Mouse (Mus musculus) kidney, embryonic 14.5 days (tissue): ENCODE measurements around the gene Onecut1. TPM values are rescaled to one million over a fixed set of nuclear protein-coding genes. Genes with fewer than 3 reads are reported as not detected.

ENCODE experiments used
- ATAC-seq: fragments of 200-750 bp; cut with Nextera tagmentation; 2 replicates; pipeline ENCODE4 v1.8.0; 2017; ENCODE audit warnings: moderate number of reproducible peaks, mild to moderate bottlenecking, moderate TSS enrichment, moderate library complexity; ENCODE audit not compliant: low FRiP score, low TSS enrichment
- H3K27ac ChIP-seq: fragments of 300-500 bp; sonication (generic); 2 replicates; pipeline ENCODE4 v1.5.1; 2014; ENCODE audit warnings: low read depth, mild to moderate bottlenecking, low read length, moderate library complexity, mixed read lengths
- H3K27me3 ChIP-seq: fragments of 300-500 bp; sonication (generic); 2 replicates; pipeline ENCODE4 v1.6.1; 2014; ENCODE audit warnings: mild to moderate bottlenecking, low read length; ENCODE audit not compliant: control insufficient read depth, insufficient read depth
- H3K36me3 ChIP-seq: fragments of 300-500 bp; sonication (generic); 2 replicates; pipeline ENCODE4 v1.6.1; 2014; ENCODE audit warnings: low read length, mixed read lengths; ENCODE audit not compliant: control insufficient read depth, insufficient read depth
- H3K4me1 ChIP-seq: fragments of 300-500 bp; sonication (generic); 2 replicates; pipeline ENCODE4 v1.6.1; 2014; ENCODE audit warnings: low read length, mixed read lengths; ENCODE audit not compliant: control insufficient read depth, insufficient read depth
- H3K4me2 ChIP-seq: fragments of 300-500 bp; sonication (generic); replicated peaks from 2 replicates; pipeline ENCODE4 v1.6.1; 2014; ENCODE audit warnings: low read depth, mild to moderate bottlenecking, low read length
- H3K4me3 ChIP-seq: fragments of 300-500 bp; sonication (generic); 2 replicates; pipeline ENCODE4 v1.5.1; 2014; ENCODE audit warnings: mild to moderate bottlenecking, low read length
- H3K9ac ChIP-seq: fragments of 300-500 bp; sonication (generic); 2 replicates; pipeline ENCODE4 v1.6.1; 2014; ENCODE audit warnings: low read depth, mild to moderate bottlenecking, low read length, moderate library complexity
- H3K9me3 ChIP-seq: fragments of 300-500 bp; sonication (generic); 2 replicates; pipeline ENCODE4 v1.6.1; 2016; ENCODE audit warnings: low read length; ENCODE audit not compliant: control insufficient read depth
- WGBS: fragments of 180-500 bp; shearing (Covaris S2); extraction: QIAGEN DNeasy Blood & Tissue Kit; methylation state at CpG from one replicate; pipeline ENCODE4 v1.1.7; 2014; 5-methylcytosine and 5-hydroxymethylcytosine counted together
- polyA plus RNA-seq: library from polyadenylated mRNA; unstranded; fragments of >200 nt; fragmentation: Nextera tagmentation; extraction: Ambion mirVana; gene quantifications from 2 replicates; pipeline ENCODE4 v1.2.1, GENCODE M21; 2014

Gene Onecut1
- polyA plus RNA-seq, 1 experiment from 2014 or later: 0.15 TPM

GRCm38 (mm10) chr9:74867641-74868205, 6.0 kb downstream of the Onecut1 start:
- H3K4me2 ChIP-seq: no peak overlapping the region
- H3K4me1 ChIP-seq: peaks cover 6% of the 10 kb centered on the region; the same call in 1 of the 2 replicates
- no peaks in the 10 kb centered on the region for H3K36me3 ChIP-seq
- ATAC-seq: no peak
- no peaks in the 10 kb centered on the region for H3K9me3 ChIP-seq
- 7% methylated on average over 15 of the region's 15 CpGs for WGBS
- no peak overlapping the region for H3K4me3 ChIP-seq
- no peak overlapping the region for H3K9ac ChIP-seq
- H3K27ac ChIP-seq: no peak overlapping the region
- peaks cover 79% of the 10 kb centered on the region for H3K27me3 ChIP-seq

DNA sequence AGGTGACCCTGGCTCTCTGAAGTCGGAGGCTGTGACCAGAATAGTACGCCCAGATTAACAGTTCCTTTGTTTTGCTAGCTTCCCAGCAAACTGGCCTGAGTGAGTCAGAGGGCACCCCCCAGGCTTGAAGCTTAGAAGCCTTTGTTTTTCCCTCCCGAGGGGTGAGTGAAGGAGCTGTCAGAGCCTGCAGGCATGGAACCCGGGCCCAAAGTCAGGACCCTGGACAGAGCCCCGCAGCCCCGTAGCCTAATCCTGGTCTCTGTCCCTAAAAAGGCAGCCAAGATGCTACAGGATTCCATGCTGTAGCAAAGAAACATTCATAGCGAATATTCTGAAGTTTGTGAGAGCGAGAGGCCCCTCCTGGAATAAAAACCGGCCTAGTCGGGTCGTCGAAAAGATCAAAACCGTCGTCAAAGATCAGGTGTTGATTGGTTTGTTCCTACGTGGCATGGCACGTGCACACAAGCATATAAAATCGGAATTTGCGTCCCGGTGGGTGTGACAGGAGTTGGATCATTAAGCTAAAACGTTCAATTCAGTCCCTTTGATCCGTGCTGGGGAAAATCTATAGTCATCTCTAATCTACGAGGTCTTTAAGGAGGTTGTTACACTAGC, 6.7 kb downstream of the Onecut1 start:
- Histone ChIP-seq H3K27ac (no peak overlapping the region), H3K4me1 (peaks cover 3% of the 10 kb centered on the region; the same call in 1 of the 2 replicates), H3K4me3 (no peak overlapping the region), H3K9ac (no peak overlapping the region), H3K9me3 (no peaks in the 10 kb centered on the region), H3K27me3 (peaks cover 72% of the 10 kb centered on the region), H3K36me3 (no peaks in the 10 kb centered on the region), H3K4me2 (no peak overlapping the region)
- 3% methylated on average over 22 of the region's 22 CpGs for WGBS
- no peak for ATAC-seq

DNA sequence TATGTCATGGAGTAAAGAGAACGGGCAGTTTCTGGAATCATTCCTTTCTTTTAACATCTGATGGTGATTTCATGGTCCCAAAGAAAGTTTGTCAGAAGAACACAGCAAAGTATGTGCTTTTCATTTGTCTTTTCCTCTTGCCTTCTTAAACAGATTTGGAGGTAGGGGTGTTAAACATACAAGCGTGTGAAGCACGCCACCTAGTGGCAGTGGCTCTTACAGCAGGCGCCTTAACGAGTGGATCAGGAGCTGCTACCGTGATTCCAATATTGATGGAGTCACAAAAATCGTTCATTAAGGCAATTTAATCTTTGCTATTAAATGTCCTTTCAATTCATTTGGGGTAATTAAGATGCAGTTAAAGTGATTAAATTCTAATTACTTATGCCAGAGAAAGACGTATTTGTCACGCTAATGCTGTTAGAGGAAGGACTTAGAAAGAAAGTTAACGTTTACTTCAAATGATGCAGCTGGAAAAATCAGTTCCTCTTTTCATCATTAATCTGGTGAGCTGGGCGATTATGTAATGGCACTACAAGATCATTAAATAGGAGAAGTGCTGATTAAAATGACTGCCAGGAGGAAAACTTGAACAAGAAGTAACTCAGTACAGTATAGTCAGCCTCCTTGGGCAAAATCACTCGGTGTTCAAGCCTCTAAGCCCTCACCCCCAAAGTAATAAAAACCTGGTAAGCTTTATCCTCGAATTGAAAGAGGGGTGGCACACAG, 9.4 kb downstream of the Onecut1 start:
- Histone ChIP-seq H3K36me3 (no peaks in the 10 kb centered on the region), H3K27ac (no peak overlapping the region), H3K9ac (no peak overlapping the region), H3K9me3 (no peaks in the 10 kb centered on the region), H3K4me3 (no peak overlapping the region), H3K4me1 (no peaks in the 10 kb centered on the region), H3K27me3 (peaks cover 48% of the 10 kb centered on the region), H3K4me2 (no peak overlapping the region)
- no peak for ATAC-seq
- 27% methylated on average over 13 of the region's 13 CpGs for WGBS

DNA sequence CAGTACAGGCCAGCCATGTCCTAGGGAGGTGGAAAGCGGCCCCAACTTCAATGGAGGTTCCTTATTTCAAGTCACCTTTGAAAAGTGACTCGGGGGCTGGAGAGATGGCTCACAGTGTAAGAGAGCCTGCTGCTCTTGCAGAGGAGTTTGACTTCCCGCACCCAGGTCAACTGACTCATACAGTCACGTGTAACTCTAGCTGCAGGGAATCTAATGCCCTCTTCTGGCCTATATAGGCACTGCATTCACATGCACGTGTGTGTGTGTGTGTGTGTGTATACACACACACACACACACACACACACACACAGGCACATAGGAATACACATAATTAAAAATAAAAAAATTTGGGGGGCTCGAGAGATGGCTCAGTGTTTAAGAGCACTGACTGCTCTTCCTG, 14.6 kb downstream of the Onecut1 start:
- H3K4me3 ChIP-seq: no peak overlapping the region
- no peak overlapping the region for H3K4me2 ChIP-seq
- H3K9ac ChIP-seq: no peak overlapping the region
- no peaks in the 10 kb centered on the region for H3K36me3 ChIP-seq
- no peaks in the 10 kb centered on the region for H3K9me3 ChIP-seq
- no peak for ATAC-seq
- no peak overlapping the region for H3K27ac ChIP-seq
- H3K27me3 ChIP-seq: peaks cover 7% of the 10 kb centered on the region
- no peaks in the 10 kb centered on the region for H3K4me1 ChIP-seq
- WGBS: 65% methylated on average over 6 of the region's 6 CpGs

DNA sequence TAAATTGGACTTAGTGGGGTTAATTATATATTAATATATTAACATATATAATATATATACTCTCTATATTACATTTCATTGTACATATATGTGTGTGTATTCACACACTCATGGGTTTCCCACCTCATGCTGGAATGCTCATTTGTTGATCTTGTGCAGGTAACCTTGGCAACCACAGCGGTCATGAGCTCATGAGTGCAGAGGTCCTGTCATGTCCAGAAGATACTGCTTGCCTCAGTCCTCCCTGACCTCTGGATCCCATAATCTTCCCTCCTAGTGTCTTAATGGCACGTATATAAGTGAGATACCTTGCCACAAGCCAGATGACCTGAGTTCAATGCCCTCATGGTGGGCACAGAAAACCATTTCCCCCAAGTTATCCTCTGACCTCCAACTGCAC, 16.0 kb downstream of the Onecut1 start:
- Histone ChIP-seq H3K9me3 (no peaks in the 10 kb centered on the region), H3K4me2 (no peak overlapping the region), H3K4me1 (no peaks in the 10 kb centered on the region), H3K36me3 (no peaks in the 10 kb centered on the region), H3K27ac (no peak overlapping the region), H3K4me3 (no peak overlapping the region), H3K9ac (no peak overlapping the region), H3K27me3 (no peaks in the 10 kb centered on the region)
- no peak for ATAC-seq
- 52% methylated on average over 2 of the region's 2 CpGs for WGBS

DNA sequence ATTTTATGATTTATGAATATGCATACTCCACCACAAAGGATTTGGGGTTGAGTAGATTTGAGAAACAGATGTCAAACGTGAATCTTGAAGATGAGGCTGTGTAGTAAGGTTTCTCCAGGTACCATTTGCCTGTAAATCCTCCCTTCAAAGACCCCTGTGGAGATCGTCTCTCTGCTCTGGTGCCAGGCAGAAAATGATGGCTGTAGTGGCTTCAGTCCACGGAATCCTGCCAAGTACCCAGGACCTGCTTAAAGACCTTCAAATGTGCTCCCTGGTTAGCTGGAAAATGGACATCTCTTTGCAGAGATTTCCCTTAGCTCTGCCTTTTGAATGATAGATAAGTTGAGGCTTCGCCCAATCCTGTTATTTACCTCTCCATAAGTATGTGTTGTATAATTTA, 26.1 kb downstream of the Onecut1 start:
- Histone ChIP-seq H3K4me2 (no peak overlapping the region), H3K4me3 (no peak overlapping the region), H3K9ac (no peak overlapping the region), H3K4me1 (no peaks in the 10 kb centered on the region), H3K27me3 (no peaks in the 10 kb centered on the region), H3K27ac (no peak overlapping the region), H3K36me3 (no peaks in the 10 kb centered on the region), H3K9me3 (no peaks in the 10 kb centered on the region)
- no peak for ATAC-seq
- WGBS: 76% methylated on average over 4 of the region's 4 CpGs

GRCm38 (mm10) chr9:74896742-74897141, 35.0 kb downstream of the Onecut1 start:
- H3K27ac ChIP-seq: no peak overlapping the region

DNA sequence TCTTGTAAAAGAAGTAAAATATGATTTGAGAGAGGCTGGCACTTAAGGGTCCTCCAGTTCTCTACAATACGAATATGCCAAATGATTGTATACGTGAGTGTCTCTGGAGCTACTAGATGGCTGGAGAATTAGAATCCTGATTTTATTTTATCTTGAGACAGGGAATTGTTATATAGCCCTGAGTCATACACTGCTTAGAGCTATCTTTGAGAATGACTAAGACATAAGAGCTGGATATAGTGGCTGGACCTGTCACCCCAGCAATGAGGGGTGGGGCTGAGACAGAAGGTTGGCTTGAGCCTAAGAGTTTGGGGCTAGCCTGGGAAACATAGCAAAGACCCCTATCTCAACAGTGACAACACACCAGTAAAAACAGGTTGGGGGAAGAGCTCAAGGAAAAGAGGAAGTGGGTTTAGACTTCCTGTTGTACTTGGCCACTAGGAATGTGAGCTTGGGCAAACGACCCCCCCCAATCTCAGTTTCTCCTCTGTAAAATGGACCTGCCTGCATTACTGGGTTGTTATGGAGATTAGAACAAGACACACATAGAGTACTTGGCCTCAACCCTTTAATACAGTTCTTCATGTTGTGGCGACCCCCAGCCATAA, 35.8 kb downstream of the Onecut1 start:
- Histone ChIP-seq H3K4me2 (no peak overlapping the region), H3K9ac (no peak overlapping the region), H3K27me3 (no peaks in the 10 kb centered on the region), H3K27ac (no peak overlapping the region), H3K4me1 (no peaks in the 10 kb centered on the region), H3K9me3 (no peaks in the 10 kb centered on the region), H3K36me3 (no peaks in the 10 kb centered on the region), H3K4me3 (no peak overlapping the region)
- no peak for ATAC-seq
- WGBS: 87% methylated on average over 4 of the region's 4 CpGs

More at GRCm38 (mm10) chr9:74896742-74897141, 35.0 kb downstream of the Onecut1 start:
- H3K4me1 ChIP-seq: no peaks in the 10 kb centered on the region
- H3K36me3 ChIP-seq: no peaks in the 10 kb centered on the region
- no peak overlapping the region for H3K4me2 ChIP-seq
- no peak overlapping the region for H3K4me3 ChIP-seq
- WGBS: 89% methylated on average over 7 of the region's 7 CpGs
- H3K27me3 ChIP-seq: no peaks in the 10 kb centered on the region
- ATAC-seq: no peak
- no peak overlapping the region for H3K9ac ChIP-seq
- H3K9me3 ChIP-seq: no peaks in the 10 kb centered on the region

DNA sequence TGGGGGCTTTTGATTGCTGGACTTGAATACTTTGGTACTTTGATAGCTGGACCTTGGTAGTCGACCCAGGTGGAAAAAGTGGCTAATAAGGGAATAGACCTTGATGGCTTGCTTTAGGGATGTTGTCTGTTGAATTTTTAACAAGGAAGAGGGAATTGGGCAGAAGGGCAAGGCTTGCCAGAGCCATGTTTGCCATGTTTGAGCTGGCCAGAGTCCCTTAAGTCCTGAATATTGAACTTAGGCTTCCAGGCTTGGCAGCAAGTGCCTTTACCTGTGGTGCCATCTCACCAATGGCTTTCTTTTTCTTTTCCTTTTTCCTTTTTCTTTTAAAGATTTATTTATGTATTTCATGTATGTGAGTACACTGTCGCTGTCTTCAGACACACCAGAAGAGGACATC, 38.4 kb downstream of the Onecut1 start:
- WGBS: 88% methylated on average over 2 of the region's 2 CpGs
- no peak overlapping the region for H3K27ac ChIP-seq
- no peak overlapping the region for H3K4me3 ChIP-seq
- H3K4me2 ChIP-seq: no peak overlapping the region
- H3K9me3 ChIP-seq: no peaks in the 10 kb centered on the region
- H3K4me1 ChIP-seq: no peaks in the 10 kb centered on the region
- no peak overlapping the region for H3K9ac ChIP-seq
- ATAC-seq: no peak
- no peaks in the 10 kb centered on the region for H3K36me3 ChIP-seq
- H3K27me3 ChIP-seq: no peaks in the 10 kb centered on the region
